Mouse (Mus musculus) NIH3T3 (cell line): ENCODE measurements around the gene Olfr378.

Experiments used
- DNase-seq: peaks from one replicate; pipeline ENCODE4 v3.0.0-alpha.2; 2012; ENCODE audit warnings: low read depth

Olfr378 gene

GRCm38 (mm10) chr11:73428377-73428776, at the start of gene Olfr378:
Gene Olfr378, minus strand, starts transcription at chr11:73428477.
- no peak for DNase-seq

- no peak for DNase-seq
Measured at GRCm38 (mm10) chr11:73457408-73457807, 29.1 kb upstream of the Olfr378 start, which contains the start of gene Olfr380. Gene Olfr380, minus strand, starts transcription at chr11:73457508.

- DNase-seq = no peak
Measured at GRCm38 (mm10) chr11:73399514-73399913, 28.8 kb downstream of the Olfr378 start, which contains the start of gene Olfr1. Gene Olfr1, minus strand, starts transcription at chr11:73399614.

GRCm38 (mm10) chr11:73395374-73395773, 32.9 kb downstream of the Olfr378 start:
- peak; percentile 25 for DNase-seq
